Mouse (Mus musculus) MEL (cell line): ENCODE measurements at regions not wholly inside any gene's neighbourhood (a gene's known extent, or its start where the extent isn't known, plus 50 kb on each side); places are given as distances from the start of the nearest gene placed in this dataset.

Experiments
- DNase-seq: peaks from one replicate; pipeline ENCODE4 v3.0.0; 2011; ENCODE audit warnings: low read depth, low spot score
- H3K27ac ChIP-seq: 2 replicates; pipeline ENCODE4 v1.5.1; 2012; ENCODE audit warnings: low read depth, mild to moderate bottlenecking, control low read depth, low read length, moderate library complexity; ENCODE audit not compliant: control insufficient read depth
- H3K27me3 ChIP-seq, 2 experiments: fragments of 150-350 bp in 1 of 2; sonication (generic) in 1 of 2; 2 replicates each; pipeline ENCODE4 v1.6.1; 2012; ENCODE audit warnings: low read length in 2 of 2, mild to moderate bottlenecking in 2 of 2, improper control_type of control experiment in 1 of 2, moderate library complexity in 1 of 2; ENCODE audit not compliant: insufficient read depth in 2 of 2, control insufficient read depth in 1 of 2
- H3K36me3 ChIP-seq, 2 experiments: 2 replicates each; pipeline ENCODE4 v1.6.1; 2012 to 2014; ENCODE audit warnings: low read length in 2 of 2, improper control_type of control experiment in 1 of 2, inconsistent platforms in 1 of 2, mild to moderate bottlenecking in 1 of 2; ENCODE audit not compliant: insufficient read depth in 2 of 2, control insufficient read depth in 1 of 2
- H3K4me1 ChIP-seq, 2 experiments: fragments of 150-350 bp in 1 of 2; sonication (generic) in 1 of 2; 2 replicates each; pipeline ENCODE4 v1.6.1; 2012; ENCODE audit warnings: low read length in 2 of 2, improper control_type of control experiment in 1 of 2, mild to moderate bottlenecking in 1 of 2; ENCODE audit not compliant: insufficient read depth in 2 of 2, control insufficient read depth in 1 of 2
- H3K4me3 ChIP-seq, 2 experiments: fragments of 150-350 bp in 1 of 2; sonication (generic) in 1 of 2; 2 replicates each; pipeline ENCODE4 v1.5.1; 2012; ENCODE audit warnings: low read depth in 2 of 2, low read length in 2 of 2, mild to moderate bottlenecking in 2 of 2, moderate library complexity in 2 of 2, control low read depth in 1 of 2, improper control_type of control experiment in 1 of 2; ENCODE audit not compliant: control insufficient read depth in 1 of 2, insufficient read depth in 1 of 2
- H3K79me2 ChIP-seq: 2 replicates; pipeline ENCODE4 v1.6.1; 2012; ENCODE audit warnings: mild to moderate bottlenecking, low read length, moderate library complexity; ENCODE audit not compliant: control insufficient read depth, poor library complexity, insufficient read depth
- H3K9ac ChIP-seq: 2 replicates; pipeline ENCODE4 v1.6.1; 2012; ENCODE audit warnings: low read depth, mild to moderate bottlenecking, control low read depth, low read length, moderate library complexity; ENCODE audit not compliant: control insufficient read depth, poor library complexity, severe bottlenecking
- H3K9me3 ChIP-seq: fragments of 150-350 bp; sonication (generic); replicated peaks from 2 replicates; pipeline ENCODE4 v1.6.1; 2012; ENCODE audit warnings: mild to moderate bottlenecking, low read length, improper control_type of control experiment, moderate library complexity; ENCODE audit not compliant: insufficient read depth
- E2F4 ChIP-seq: IDR thresholded peaks from 2 replicates; pipeline ENCODE4 v1.6.1; 2011; ENCODE audit warnings: low read depth, low read length, improper control_type of control experiment, borderline replicate concordance
- ELF1 ChIP-seq: IDR thresholded peaks from 2 replicates; pipeline ENCODE4 v1.6.1; 2014; ENCODE audit warnings: low read depth, mild to moderate bottlenecking, inconsistent platforms, low read length, improper control_type of control experiment, moderate library complexity
- EP300 ChIP-seq, 2 experiments: IDR thresholded peaks; 2 replicates each; pipeline ENCODE4 v1.6.1; 2011; ENCODE audit warnings: improper control_type of control experiment in 2 of 2, low read length in 2 of 2, low read depth in 1 of 2, mild to moderate bottlenecking in 1 of 2
- ETS1 ChIP-seq: IDR thresholded peaks from 2 replicates; pipeline ENCODE4 v1.6.1; 2012; ENCODE audit warnings: low read depth, mild to moderate bottlenecking, inconsistent platforms, low read length, improper control_type of control experiment, moderate library complexity
- GABPA ChIP-seq: IDR thresholded peaks from 2 replicates; pipeline ENCODE4 v1.6.1; 2012; ENCODE audit warnings: low read depth, mild to moderate bottlenecking, inconsistent platforms, low read length, improper control_type of control experiment, moderate library complexity
- JUND ChIP-seq: IDR thresholded peaks from 2 replicates; pipeline ENCODE4 v1.6.1; 2011; ENCODE audit warnings: low read depth, mild to moderate bottlenecking, improper control_type of control experiment, low read length
- MEF2A ChIP-seq: IDR thresholded peaks from 2 replicates; pipeline ENCODE4 v1.6.1; 2014; ENCODE audit warnings: low read depth, mild to moderate bottlenecking, inconsistent platforms, low read length, improper control_type of control experiment; ENCODE audit not compliant: poor library complexity, insufficient replicate concordance, severe bottlenecking; ENCODE audit errors: extremely low read depth
- MYB ChIP-seq: IDR thresholded peaks from 2 replicates; pipeline ENCODE4 v1.6.1; 2011; ENCODE audit warnings: mild to moderate bottlenecking, low read depth, low read length, improper control_type of control experiment
- MYC ChIP-seq: IDR thresholded peaks from 2 replicates; pipeline ENCODE4 v1.6.1; 2011; ENCODE audit warnings: low read depth, mild to moderate bottlenecking, low read length, improper control_type of control experiment, moderate library complexity
- NELFE ChIP-seq: IDR thresholded peaks from 2 replicates; pipeline ENCODE4 v1.6.1; 2011; ENCODE audit warnings: low read depth, low read length, improper control_type of control experiment
- POLR2A ChIP-seq, 2 experiments: IDR thresholded peaks; 2 replicates each; pipeline ENCODE4 v1.6.1; 2011 to 2012; ENCODE audit warnings: low read length in 2 of 2, mild to moderate bottlenecking in 2 of 2, control low read depth in 1 of 2, improper control_type of control experiment in 1 of 2, low read depth in 1 of 2, moderate library complexity in 1 of 2; ENCODE audit not compliant: control insufficient read depth in 1 of 2, insufficient read depth in 1 of 2, poor library complexity in 1 of 2
- POLR2AphosphoS2 ChIP-seq: IDR thresholded peaks from 2 replicates; pipeline ENCODE4 v1.6.1; 2011; ENCODE audit warnings: low read length, improper control_type of control experiment
- SIN3A ChIP-seq: IDR thresholded peaks from 2 replicates; pipeline ENCODE4 v1.6.1; 2012; ENCODE audit warnings: low read length, improper control_type of control experiment, inconsistent platforms
- SMC3 ChIP-seq: IDR thresholded peaks from 2 replicates; pipeline ENCODE4 v1.6.1; 2011; ENCODE audit warnings: low read depth, low read length, improper control_type of control experiment
- TAL1 ChIP-seq: IDR thresholded peaks from 2 replicates; pipeline ENCODE4 v1.6.1; 2012; ENCODE audit warnings: mild to moderate bottlenecking, inconsistent platforms, low read length, moderate library complexity, mixed read lengths
- TCF12 ChIP-seq: IDR thresholded peaks from 2 replicates; pipeline ENCODE4 v1.6.1; 2014; ENCODE audit warnings: low read depth, mild to moderate bottlenecking, inconsistent platforms, low read length, improper control_type of control experiment, moderate library complexity
- USF2 ChIP-seq, 2 experiments: IDR thresholded peaks; 2 replicates each; pipeline ENCODE4 v1.6.1; 2011 to 2012; ENCODE audit warnings: improper control_type of control experiment in 2 of 2, low read length in 2 of 2, borderline replicate concordance in 1 of 2, inconsistent platforms in 1 of 2, low read depth in 1 of 2, mild to moderate bottlenecking in 1 of 2; ENCODE audit not compliant: insufficient read depth in 1 of 2
- ZC3H11A ChIP-seq: IDR thresholded peaks from 2 replicates; pipeline ENCODE4 v1.6.1; 2012; ENCODE audit warnings: low read depth, mild to moderate bottlenecking, inconsistent platforms, low read length, improper control_type of control experiment
- ZKSCAN1 ChIP-seq: IDR thresholded peaks from 2 replicates; pipeline ENCODE4 v1.6.1; 2012; ENCODE audit warnings: low read depth, mild to moderate bottlenecking, inconsistent platforms, low read length, improper control_type of control experiment, moderate library complexity
- ZMIZ1 ChIP-seq: IDR thresholded peaks from 2 replicates; pipeline ENCODE4 v1.6.1; 2012; ENCODE audit warnings: low read depth, mild to moderate bottlenecking, inconsistent platforms, low read length, improper control_type of control experiment, moderate library complexity

- H3K27ac ChIP-seq: no peak overlapping the region
- no peaks in the 10 kb centered on the region for H3K4me1 ChIP-seq
- H3K79me2 ChIP-seq: no peaks in the 10 kb centered on the region
- H3K27me3 ChIP-seq: no peaks in the 10 kb centered on the region
- H3K9ac ChIP-seq: no peak overlapping the region
- TF ChIP-seq EP300 (IDR thresholded peaks at IDR 0.05; ENCODE audit: low read depth in 1 of 2, low read length in 2 of 2): no peak
- TF ChIP-seq E2F4: no peak
- no peak for TF ChIP-seq SMC3
- no peak for TF ChIP-seq ZC3H11A
- no peak for TF ChIP-seq GABPA
- TF ChIP-seq SIN3A: no peak
- no peak for TF ChIP-seq NELFE
- no peak for TF ChIP-seq ZKSCAN1
- TF ChIP-seq MEF2A: no peak
- TF ChIP-seq POLR2AphosphoS2: no peak
- TF ChIP-seq ELF1: no peak
- H3K4me3 ChIP-seq: no peak overlapping the region
- no peaks in the 10 kb centered on the region for H3K36me3 ChIP-seq
- H3K9me3 ChIP-seq: no peaks in the 10 kb centered on the region
- DNase-seq: no peak
These were observed 143.6 kb upstream of the Rasgrp1 start for GRCm38 (mm10) chr2:117486447-117486846.

- no peaks in the 10 kb centered on the region for H3K27me3 ChIP-seq
- H3K9me3 ChIP-seq: no peaks in the 10 kb centered on the region
- no peaks in the 10 kb centered on the region for H3K4me1 ChIP-seq
- no peaks in the 10 kb centered on the region for H3K36me3 ChIP-seq
- no peak for DNase-seq
- no peaks in the 10 kb centered on the region for H3K79me2 ChIP-seq
- no peak overlapping the region for H3K9ac ChIP-seq
- no peak for TF ChIP-seq TCF12
- TF ChIP-seq MYB: no peak
- no peak for TF ChIP-seq ZKSCAN1
- TF ChIP-seq POLR2A (IDR thresholded peaks at IDR 0.05; ENCODE audit: control insufficient read depth in 1 of 2, insufficient read depth in 1 of 2, low read depth in 1 of 2, low read length in 2 of 2, poor library complexity in 1 of 2): no peak
- H3K4me3 ChIP-seq: no peak overlapping the region
- H3K27ac ChIP-seq: no peak overlapping the region
These were observed 155.8 kb upstream of the Rasgrp1 start for GRCm38 (mm10) chr2:117498565-117498964.

- no peak for DNase-seq
- H3K9me3 ChIP-seq: no peaks in the 10 kb centered on the region
- TF ChIP-seq TAL1 (no peak), ZKSCAN1 (no peak), NELFE (no peak), POLR2A (IDR thresholded peaks at IDR 0.05; ENCODE audit: control insufficient read depth in 1 of 2, insufficient read depth in 1 of 2, low read depth in 1 of 2, low read length in 2 of 2, poor library complexity in 1 of 2) (no peak), SIN3A (no peak), GABPA (no peak), SMC3 (no peak), USF2 (IDR thresholded peaks at IDR 0.05; ENCODE audit: borderline replicate concordance in 1 of 2, insufficient read depth in 1 of 2, low read depth in 1 of 2, low read length in 2 of 2) (no peak), ELF1 (no peak), JUND (no peak), ETS1 (no peak), ZMIZ1 (no peak), MYC (no peak)
- no peaks in the 10 kb centered on the region for H3K36me3 ChIP-seq
- H3K4me3 ChIP-seq: no peak overlapping the region
- H3K9ac ChIP-seq: no peak overlapping the region
- H3K27me3 ChIP-seq: no peaks in the 10 kb centered on the region
- H3K4me1 ChIP-seq: no peaks in the 10 kb centered on the region
- H3K27ac ChIP-seq: no peak overlapping the region
- H3K79me2 ChIP-seq: no peaks in the 10 kb centered on the region
These were observed 159.8 kb upstream of the Rasgrp1 start for GRCm38 (mm10) chr2:117502611-117503010.
